Mouse (Mus musculus) cerebellum, adult (tissue): ENCODE results near the gene Irf4.

Source experiments
- ATAC-seq: cut with Nextera tagmentation; 2 replicates; pipeline ENCODE4 v1.9.2; 2017; ENCODE audit warnings: mild to moderate bottlenecking, moderate library complexity, mixed read lengths; ENCODE audit not compliant: insufficient number of reproducible peaks, low FRiP score, low TSS enrichment

Irf4 gene

DNA sequence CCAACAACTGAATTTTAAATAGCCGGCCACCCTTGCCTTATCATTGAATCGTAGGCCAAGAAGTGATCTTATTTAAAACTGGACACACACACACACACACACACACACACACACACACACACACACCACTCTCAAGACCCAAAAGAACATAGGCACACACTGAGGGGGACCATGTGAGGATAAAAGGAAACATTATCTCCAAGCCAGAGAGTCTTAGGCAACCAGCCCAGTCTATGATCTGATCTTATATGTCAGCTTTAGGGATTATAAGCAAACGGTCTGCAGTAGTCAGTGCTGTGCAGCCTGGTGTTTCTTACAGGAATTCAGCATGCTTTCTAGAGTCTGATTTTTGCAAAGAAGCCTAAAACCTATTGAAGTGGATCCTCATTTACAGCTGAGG is 43.7 kb downstream of the Irf4 start:
- no peak for ATAC-seq

DNA sequence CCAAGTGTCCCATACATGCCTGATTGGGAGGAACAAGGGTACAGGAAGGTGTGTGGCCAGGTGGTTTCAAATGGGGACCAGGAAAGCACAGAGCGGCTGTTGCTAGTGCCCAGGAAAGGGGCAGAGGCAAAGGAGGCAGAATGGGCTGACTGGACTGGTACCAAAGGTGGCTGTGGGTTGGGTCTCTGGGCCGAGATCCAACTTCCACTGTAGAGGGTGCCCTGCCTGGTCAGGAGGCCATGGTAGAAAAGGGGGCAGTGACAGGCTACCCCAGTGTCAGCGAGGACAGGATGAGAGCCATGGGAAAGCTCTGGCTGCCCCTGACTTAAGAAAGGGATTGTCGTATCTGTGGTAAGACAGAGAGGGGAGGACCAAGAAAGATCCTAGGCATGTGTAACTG is 44.2 kb downstream of the Irf4 start:
- no peak for ATAC-seq

DNA sequence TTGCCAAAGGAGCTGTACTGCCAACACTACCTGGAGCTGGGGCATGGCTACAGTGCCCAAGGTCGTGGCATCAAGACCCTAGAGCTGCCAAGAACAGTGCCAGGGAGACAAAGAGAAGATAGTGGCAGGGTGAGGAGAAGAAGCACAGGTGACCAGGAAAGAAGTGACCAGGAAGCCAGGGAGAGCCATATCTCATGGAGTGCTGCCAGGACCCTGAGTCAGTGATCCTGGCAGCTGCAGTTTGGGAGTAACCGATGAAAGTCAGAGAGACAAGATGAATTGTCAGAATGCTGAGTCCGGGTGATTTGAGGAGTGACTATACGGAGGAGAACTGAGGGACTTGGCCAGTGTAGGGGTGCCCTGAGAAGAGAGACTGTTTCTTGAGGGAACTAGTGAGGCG is 44.6 kb downstream of the Irf4 start:
- no peak for ATAC-seq

DNA sequence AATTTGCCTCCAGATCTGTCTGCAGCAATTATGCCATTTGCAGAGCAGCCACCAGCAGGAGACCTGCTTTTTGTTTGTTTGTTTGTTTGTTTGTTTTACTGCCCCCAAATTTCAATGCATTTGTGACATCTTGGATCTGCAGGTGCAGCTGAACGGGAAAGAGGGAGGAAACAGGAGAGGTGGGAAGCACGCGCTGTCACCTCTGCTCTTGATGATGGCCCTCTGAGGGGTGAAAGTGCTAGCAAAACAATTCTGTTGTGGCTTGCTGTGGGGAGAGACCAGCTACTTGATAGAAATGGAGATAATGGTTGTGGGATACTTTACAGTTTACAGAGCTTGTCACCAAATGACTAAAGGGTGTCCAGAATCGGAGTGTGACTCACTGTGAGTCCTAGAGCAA is 46.9 kb downstream of the Irf4 start:
- no peak for ATAC-seq

DNA sequence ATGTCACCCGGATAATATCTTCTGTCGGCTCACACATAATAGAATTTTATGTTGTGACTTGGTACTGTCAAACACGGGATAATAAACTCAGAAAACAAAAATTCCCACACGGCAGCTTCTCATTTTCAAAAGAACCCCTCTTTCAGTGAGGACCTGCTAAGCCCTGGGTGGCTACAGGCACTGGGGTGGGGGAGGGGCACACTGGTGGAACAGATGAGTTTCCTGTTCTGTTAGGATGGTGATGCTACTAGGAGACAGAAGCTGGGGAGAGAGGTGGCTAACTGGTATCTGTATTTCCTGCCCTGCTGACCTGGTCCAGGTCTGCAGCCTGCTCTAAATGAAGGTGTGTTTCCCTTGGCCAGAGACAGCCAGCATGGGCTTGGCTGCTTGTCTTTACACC is 52.9 kb downstream of the Irf4 start:
- ATAC-seq = no peak

GRCm38 (mm10) chr13:30802336-30802955 is 53.4 kb downstream of the Irf4 start:
- no peak for ATAC-seq

- ATAC-seq = no peak
Observed at GRCm38 (mm10) chr13:30809240-30809639, 60.2 kb downstream of the Irf4 start.

GRCm38 (mm10) chr13:30813464-30813863 is 64.4 kb downstream of the Irf4 start:
- ATAC-seq = no peak

- ATAC-seq = no peak
Observed at GRCm38 (mm10) chr13:30814256-30814655, 65.2 kb downstream of the Irf4 start.
